Mouse (Mus musculus) G1E (cell line): ENCODE results near the gene Scg3. TPM values are rescaled to one million over a fixed set of nuclear protein-coding genes. Genes with fewer than 3 reads are reported as not detected.

Source experiments
- ATAC-seq: 2 replicates; pipeline ENCODE4 v1.8.0; 2016; ENCODE audit warnings: mild to moderate bottlenecking; ENCODE audit not compliant: insufficient number of reproducible peaks, poor library complexity, low FRiP score, severe bottlenecking; ENCODE audit errors: extremely low read depth
- DNase-seq: peaks from one replicate; pipeline ENCODE4 v3.0.0; 2012; ENCODE audit warnings: low spot score
- H3K27me3 ChIP-seq: 2 replicates; pipeline ENCODE4 v1.6.1; 2012; ENCODE audit warnings: mild to moderate bottlenecking, low read length, inconsistent platforms; ENCODE audit not compliant: insufficient read depth
- H3K36me3 ChIP-seq: replicated peaks from 2 replicates; pipeline ENCODE3; 2012; ENCODE audit warnings: mild to moderate bottlenecking, inconsistent platforms
- H3K4me1 ChIP-seq: 2 replicates; pipeline ENCODE4 v1.6.1; 2012; ENCODE audit warnings: low read depth, low read length, inconsistent platforms, mixed read lengths; ENCODE audit not compliant: insufficient read depth
- H3K4me3 ChIP-seq: 2 replicates; pipeline ENCODE4 v1.5.1; 2012; ENCODE audit warnings: low read depth, mild to moderate bottlenecking, inconsistent platforms, low read length, moderate library complexity, mixed read lengths
- H3K9me3 ChIP-seq: replicated peaks from 2 replicates; pipeline ENCODE4 v1.6.1; 2012; ENCODE audit warnings: inconsistent platforms
- CTCF ChIP-seq: IDR thresholded peaks from 2 replicates; pipeline ENCODE4 v1.5.1; 2012; ENCODE audit warnings: low read depth, low read length, inconsistent platforms, mixed read lengths
- GATA1 ChIP-seq: IDR thresholded peaks from 2 replicates; pipeline ENCODE4 v1.6.1; 2012; ENCODE audit warnings: borderline replicate concordance, low read length, inconsistent platforms, mixed read lengths
- GATA2 ChIP-seq: IDR thresholded peaks from 2 replicates; pipeline ENCODE4 v1.6.1; 2012; ENCODE audit warnings: low read depth, low read length, inconsistent platforms, borderline replicate concordance
- POLR2AphosphoS5 ChIP-seq: IDR thresholded peaks from 2 replicates; pipeline ENCODE4 v1.6.1; 2012; ENCODE audit warnings: low read depth, low read length, inconsistent platforms; ENCODE audit not compliant: insufficient replicate concordance
- TAL1 ChIP-seq: conservative IDR thresholded peaks from 2 replicates; pipeline ENCODE4 v1.6.1; 2012; ENCODE audit warnings: low read depth, low read length, inconsistent platforms, mixed read lengths
- polyA plus RNA-seq: library from polyadenylated mRNA; stranded (reverse); fragments of >175 nt; gene quantifications from 2 replicates; pipeline ENCODE4 v1.2.3, GENCODE M21; 2012
- total RNA-seq, 2 experiments: library from RNA; stranded (forward) in 1 of 2; stranded (reverse) in 1 of 2; fragments of 200-1000 nt in 1 of 2; fragments of >200 nt in 1 of 2; fragmentation: Nextera tagmentation in 1 of 2; gene quantifications; 2 replicates each; pipeline ENCODE4 v1.2.3; 2014 to 2017

Gene Scg3
- total RNA-seq (2014; fragmentation: Nextera tagmentation), result 0.68 TPM in 1 of 2 replicates, not detected in the other
- 0.16 TPM in 1 of 2 replicates, not detected in the other for total RNA-seq (2017)
- polyA plus RNA-seq, result not detected in 2 replicates

DNA sequence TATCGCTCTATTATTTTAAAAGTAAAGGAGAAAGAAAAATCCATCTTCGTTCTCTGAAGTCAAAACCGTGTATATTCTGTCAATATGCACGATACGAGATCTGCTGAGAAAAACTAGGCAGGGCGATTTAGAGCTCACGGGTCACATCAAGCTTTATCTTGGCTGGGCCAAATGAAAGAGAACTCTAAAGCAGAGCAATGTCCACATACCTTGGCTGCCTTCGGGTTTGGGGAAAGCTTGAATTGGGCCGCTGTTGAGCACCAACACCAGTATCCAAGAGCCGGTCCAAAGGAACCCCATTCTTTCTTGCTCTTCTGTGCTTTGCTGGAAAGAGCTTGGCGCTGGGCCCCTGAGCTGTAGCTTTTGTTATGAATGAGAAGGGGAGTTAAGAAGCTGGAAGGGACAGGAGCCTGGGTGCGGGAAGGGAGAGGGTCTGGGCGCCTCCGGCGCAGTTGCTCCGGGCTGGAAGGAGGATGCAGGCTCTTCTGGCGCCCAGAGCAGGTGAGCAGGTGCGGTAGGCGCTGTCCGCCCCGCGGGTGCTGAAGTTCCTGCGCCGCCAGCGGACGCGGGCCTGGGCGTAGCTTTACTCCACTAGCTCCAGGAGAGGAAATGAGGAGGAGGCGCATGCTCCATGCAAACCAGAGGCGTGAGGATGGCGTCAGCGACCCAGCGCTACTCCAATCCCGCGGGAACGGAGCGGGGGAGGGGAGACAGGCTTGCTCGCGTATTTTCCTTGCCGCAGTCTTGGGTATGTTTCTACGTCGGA, at the start of gene Scg3:
TSS of gene Scg3 (minus strand) at position 631 of the 766 bp plus-strand sequence.
- ATAC-seq, result no peak

DNA sequence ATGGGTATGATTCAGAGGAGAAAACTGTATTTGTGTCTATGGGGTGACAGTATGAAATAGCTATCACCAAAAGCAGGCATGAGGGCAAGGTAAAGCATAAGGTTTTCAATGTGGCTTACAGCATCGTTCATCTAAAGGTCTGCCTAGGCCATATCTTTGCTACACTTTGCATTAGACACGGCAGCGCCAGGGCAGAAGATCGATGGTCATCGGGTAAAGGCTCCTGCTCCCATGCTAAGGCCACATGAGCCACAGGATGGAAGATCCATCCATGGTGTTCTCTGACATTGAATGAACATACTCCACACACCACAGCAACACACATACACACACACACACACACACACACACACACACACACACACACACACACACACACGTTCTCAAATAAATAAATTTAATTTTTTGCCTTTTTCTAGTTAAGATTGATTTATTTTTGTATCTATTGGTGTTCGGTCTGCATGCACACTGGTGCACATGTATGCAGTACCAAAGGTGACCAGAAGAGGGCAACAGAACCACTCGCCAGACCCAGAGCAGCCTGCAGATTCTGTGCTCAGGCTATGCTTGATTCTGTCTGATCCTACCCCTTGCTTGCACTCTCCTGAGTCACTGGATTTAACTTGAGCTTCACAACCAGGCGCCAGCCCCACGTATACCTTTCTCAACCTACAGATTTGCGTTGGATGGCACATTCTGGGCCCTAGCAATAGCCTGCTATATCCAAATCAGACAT, 36.3 kb upstream of the Scg3 start:
- Histone ChIP-seq H3K9me3 (no peaks in the 10 kb centered on the region), H3K4me1 (peaks cover 3% of the 10 kb centered on the region; the same call in 1 of the 2 replicates), H3K27me3 (no peaks in the 10 kb centered on the region), H3K4me3 (no peak overlapping the region), H3K36me3 (no peaks in the 10 kb centered on the region)
- ATAC-seq (peak; percentile 83), DNase-seq (peak; percentile 4)
- TF ChIP-seq GATA1, result no peak
- TF ChIP-seq CTCF, result peak; percentile 91
- no peak for TF ChIP-seq POLR2AphosphoS5
- no peak for TF ChIP-seq GATA2

More for the DNA sequence above, at the start of gene Scg3:
- TF ChIP-seq CTCF (no peak), POLR2AphosphoS5 (no peak), GATA1 (no peak), GATA2 (no peak)
- peaks cover 2% of the 10 kb centered on the region; the same call in 1 of the 2 replicates for H3K27me3 ChIP-seq
- H3K4me1 ChIP-seq, result no peaks in the 10 kb centered on the region
- no peak within 1 kb of the TSS for H3K4me3 ChIP-seq
- no peaks in the 10 kb centered on the region for H3K36me3 ChIP-seq
- H3K9me3 ChIP-seq, result no peaks in the 10 kb centered on the region
- no peak for DNase-seq

DNA sequence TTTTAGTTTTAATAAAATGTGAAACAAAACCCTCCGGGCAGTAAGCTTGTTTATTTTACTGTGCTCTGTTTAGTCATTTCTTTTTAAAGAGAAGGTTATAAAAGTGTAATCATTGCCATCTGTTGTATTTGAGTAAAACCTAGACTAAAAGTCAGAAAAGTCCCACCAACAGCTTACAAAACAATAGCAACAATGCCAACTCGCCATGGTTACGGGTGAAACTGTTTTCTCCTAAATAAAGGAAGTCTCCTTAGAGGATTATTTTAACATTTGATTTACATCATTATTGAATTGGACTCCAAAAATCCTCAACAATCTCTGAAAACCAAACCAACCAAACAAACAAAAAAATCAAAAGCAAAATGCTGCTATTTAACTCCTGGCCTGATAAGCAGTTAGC, 35.6 kb upstream of the Scg3 start:
- DNase-seq (no peak), ATAC-seq (no peak)
- Histone ChIP-seq H3K4me1 (peaks cover 3% of the 10 kb centered on the region; the same call in 1 of the 2 replicates), H3K4me3 (no peak overlapping the region), H3K9me3 (no peaks in the 10 kb centered on the region), H3K27me3 (no peaks in the 10 kb centered on the region), H3K36me3 (no peaks in the 10 kb centered on the region)
- TF ChIP-seq GATA1 (no peak), GATA2 (no peak), CTCF (no peak), TAL1 (no peak), POLR2AphosphoS5 (no peak)

DNA sequence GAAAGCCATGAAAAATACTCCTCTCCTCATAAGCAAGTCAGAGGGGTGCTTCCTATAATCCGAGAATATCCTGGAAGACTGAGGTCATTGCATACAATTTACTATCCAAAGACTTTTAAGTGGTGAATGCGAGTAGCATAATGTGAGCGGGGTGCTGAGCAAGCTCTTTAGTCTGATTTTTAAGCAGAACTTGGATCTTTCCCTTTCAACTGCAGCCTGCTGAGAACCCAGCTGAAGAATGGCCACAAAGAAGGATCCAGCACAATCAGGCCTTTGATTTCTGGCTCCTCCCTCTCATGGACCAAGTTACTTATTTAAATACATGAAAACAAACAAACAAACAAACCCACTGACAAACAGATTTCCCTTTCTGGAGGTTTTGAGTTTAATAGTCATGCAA, 916 bp upstream of the Scg3 start:
- TF ChIP-seq GATA1, result no peak
- no peak for TF ChIP-seq GATA2
- TF ChIP-seq POLR2AphosphoS5, result no peak
- TF ChIP-seq CTCF, result no peak
- no peak for TF ChIP-seq TAL1
- ATAC-seq, result no peak
- Histone ChIP-seq H3K27me3 (no peaks in the 10 kb centered on the region), H3K4me1 (no peaks in the 10 kb centered on the region), H3K4me3 (no peak overlapping the region), H3K9me3 (peaks cover 5% of the 10 kb centered on the region), H3K36me3 (no peaks in the 10 kb centered on the region)
- no peak for DNase-seq

DNA sequence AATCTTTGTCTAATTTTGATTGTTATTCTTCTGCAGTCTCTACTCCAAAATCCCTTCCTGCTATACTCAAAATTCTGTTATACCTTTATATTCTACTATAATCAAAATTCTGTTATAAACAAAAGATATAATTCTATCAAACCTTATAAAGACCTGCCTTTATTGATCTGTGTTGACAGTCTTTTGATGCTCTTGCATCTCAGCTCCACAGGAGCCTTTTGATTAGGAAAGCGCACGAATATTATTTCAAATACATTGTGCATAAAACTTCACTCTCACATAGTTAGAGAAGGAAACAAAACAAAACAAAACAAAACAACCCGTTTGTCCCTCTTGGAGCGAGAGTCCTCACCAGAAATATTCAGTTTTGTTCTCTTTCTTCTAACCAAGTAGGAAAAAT, 436 bp upstream of the Scg3 start:
- Histone ChIP-seq H3K4me1 (no peaks in the 10 kb centered on the region), H3K36me3 (no peaks in the 10 kb centered on the region), H3K27me3 (peaks cover under 1% of the 10 kb centered on the region; the same call in 1 of the 2 replicates), H3K9me3 (peaks cover 1% of the 10 kb centered on the region), H3K4me3 (no peak overlapping the region)
- DNase-seq (no peak), ATAC-seq (no peak)
- TF ChIP-seq GATA2, result no peak
- no peak for TF ChIP-seq TAL1

DNA sequence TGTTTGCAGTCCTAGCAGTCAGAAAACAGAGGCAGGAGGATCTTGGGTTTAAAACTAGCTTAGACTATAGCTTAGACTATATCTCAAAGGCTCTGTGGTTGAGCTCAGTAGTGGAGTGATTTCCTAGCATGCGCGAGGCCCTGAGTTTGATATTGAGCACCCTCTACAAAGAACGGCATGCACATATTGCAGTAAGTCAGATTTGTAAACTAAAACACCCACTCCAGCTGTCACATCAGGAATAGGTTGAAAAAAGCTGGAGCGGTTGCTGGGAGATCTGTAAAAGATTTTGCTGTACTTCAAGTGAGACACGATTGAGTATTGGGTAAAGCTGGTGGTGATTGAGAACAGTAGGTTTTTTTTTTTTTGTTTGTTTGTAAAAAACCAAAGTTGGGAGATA, 3.2 kb downstream of the Scg3 start:
- no peaks in the 10 kb centered on the region for H3K36me3 ChIP-seq
- peaks cover 4% of the 10 kb centered on the region; the same call in 1 of the 2 replicates for H3K27me3 ChIP-seq
- no peaks in the 10 kb centered on the region for H3K4me1 ChIP-seq
- no peak for DNase-seq
- H3K4me3 ChIP-seq, result no peak overlapping the region
- no peaks in the 10 kb centered on the region for H3K9me3 ChIP-seq
- no peak for ATAC-seq
- TF ChIP-seq GATA2 (no peak), TAL1 (no peak), POLR2AphosphoS5 (no peak), CTCF (no peak), GATA1 (no peak)
